Mouse (Mus musculus) embryonic facial prominence, embryonic 10.5 days (tissue): ENCODE data around the gene Zfp384. TPM values are rescaled to one million over a fixed set of nuclear protein-coding genes. Genes with fewer than 3 reads are reported as not detected.
"Not testable (repeated sequence)": the region's sequence is repeated elsewhere in the genome, so short reads cannot be mapped to it uniquely, and the experiment has no call there.

Experiments used
- DNase-seq: peaks from one replicate; pipeline ENCODE4 v3.0.0-alpha.2; 2017; ENCODE audit warnings: low spot score
- H3K27ac ChIP-seq: fragments of 300-500 bp; sonication (generic); replicated peaks from 2 replicates; pipeline ENCODE4 v1.5.1; 2016; ENCODE audit warnings: mild to moderate bottlenecking
- H3K27me3 ChIP-seq: fragments of 300-500 bp; sonication (generic); replicated peaks from 2 replicates; pipeline ENCODE4 v1.6.1; 2016; ENCODE audit warnings: low read depth, mild to moderate bottlenecking; ENCODE audit not compliant: poor library complexity, severe bottlenecking
- H3K36me3 ChIP-seq: fragments of 300-500 bp; sonication (generic); replicated peaks from 2 replicates; pipeline ENCODE4 v1.6.1; 2016; ENCODE audit warnings: mild to moderate bottlenecking, moderate library complexity
- H3K4me1 ChIP-seq: fragments of 300-500 bp; sonication (generic); 2 replicates; pipeline ENCODE4 v1.6.1; 2016
- H3K4me3 ChIP-seq: fragments of 300-500 bp; sonication (generic); 2 replicates; pipeline ENCODE4 v1.5.1; 2016; ENCODE audit warnings: mild to moderate bottlenecking, moderate library complexity
- H3K9me3 ChIP-seq: fragments of 300-500 bp; sonication (generic); 2 replicates; pipeline ENCODE4 v1.6.1; 2016; ENCODE audit warnings: mild to moderate bottlenecking
- WGBS: fragments of 180-500 bp; shearing (Covaris S2); methylation state at CpG from one replicate; pipeline ENCODE4 v1.1.7; 2016; 5-methylcytosine and 5-hydroxymethylcytosine counted together
- polyA plus RNA-seq: library from polyadenylated mRNA; unstranded; fragments of >200 nt; fragmentation: Nextera tagmentation; extraction: Ambion mirVana; gene quantifications from 2 replicates; pipeline ENCODE4 v1.2.1, GENCODE M21; 2016

Zfp384 gene
- polyA plus RNA-seq, 1 experiment from 2014 or later = 11.0 TPM

GRCm38 (mm10) chr6:124996551-124997501 is 12.1 kb upstream of the Zfp384 start, which contains the start of gene Pianp:
Gene Pianp (plus strand): TSS chr6:124996694.
- Histone ChIP-seq H3K36me3 (no peaks in the 10 kb centered on the region), H3K27me3 (peaks cover 100% of the 10 kb centered on the region), H3K4me3 (peak within 1 kb of the TSS; percentile 76), H3K9me3 (no peaks in the 10 kb centered on the region), H3K4me1 (peaks cover 32% of the 10 kb centered on the region), H3K27ac (peak within 1 kb of the TSS; percentile 77)
- WGBS = under 1% methylated on average over 78 of the region's 78 CpGs
- DNase-seq = peak; percentile 85

- no peak for DNase-seq
- Histone ChIP-seq H3K4me3 (peak overlapping the region; percentile 76; the same call in 1 of the 2 replicates), H3K9me3 (no peaks in the 10 kb centered on the region), H3K36me3 (no peaks in the 10 kb centered on the region), H3K27me3 (peaks cover 98% of the 10 kb centered on the region), H3K4me1 (peaks cover 32% of the 10 kb centered on the region), H3K27ac (no peak overlapping the region)
- WGBS = 7% methylated on average over 8 of the region's 8 CpGs
Measured at GRCm38 (mm10) chr6:124998066-124998465, 10.9 kb upstream of the Zfp384 start.

DNA sequence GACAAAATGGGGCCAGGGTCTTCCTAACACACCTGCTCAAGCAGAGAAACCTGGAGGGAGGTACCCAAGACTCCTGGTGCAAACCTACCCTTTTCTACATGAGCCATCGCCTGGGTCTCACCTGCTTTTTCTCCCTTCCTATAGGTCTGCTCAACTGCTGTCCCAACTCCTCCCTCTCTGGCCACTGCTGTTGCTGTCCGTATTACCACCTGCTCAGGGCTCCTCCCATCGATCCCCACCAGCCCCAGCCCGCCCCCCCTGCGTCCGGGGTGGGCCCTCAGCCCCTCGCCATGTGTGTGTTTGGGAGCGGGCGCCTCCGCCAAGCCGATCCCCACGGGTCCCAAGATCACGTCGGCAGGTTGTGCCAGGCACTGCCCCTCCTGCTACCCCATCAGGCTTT is 9.9 kb upstream of the Zfp384 start:
- 31% methylated on average over 14 of the region's 14 CpGs for WGBS
- Histone ChIP-seq H3K4me3 (no peak overlapping the region), H3K36me3 (no peaks in the 10 kb centered on the region), H3K27me3 (peaks cover 96% of the 10 kb centered on the region), H3K4me1 (peaks cover 32% of the 10 kb centered on the region), H3K9me3 (no peaks in the 10 kb centered on the region), H3K27ac (no peak overlapping the region)
- no peak for DNase-seq

GRCm38 (mm10) chr6:124999546-124999945 is 9.4 kb upstream of the Zfp384 start:
- DNase-seq = no peak
- Histone ChIP-seq H3K4me1 (peaks cover 28% of the 10 kb centered on the region), H3K27ac (no peak overlapping the region), H3K4me3 (no peak overlapping the region), H3K9me3 (no peaks in the 10 kb centered on the region), H3K27me3 (peaks cover 95% of the 10 kb centered on the region), H3K36me3 (no peaks in the 10 kb centered on the region)
- 30% methylated on average over 10 of the region's 10 CpGs for WGBS

DNA sequence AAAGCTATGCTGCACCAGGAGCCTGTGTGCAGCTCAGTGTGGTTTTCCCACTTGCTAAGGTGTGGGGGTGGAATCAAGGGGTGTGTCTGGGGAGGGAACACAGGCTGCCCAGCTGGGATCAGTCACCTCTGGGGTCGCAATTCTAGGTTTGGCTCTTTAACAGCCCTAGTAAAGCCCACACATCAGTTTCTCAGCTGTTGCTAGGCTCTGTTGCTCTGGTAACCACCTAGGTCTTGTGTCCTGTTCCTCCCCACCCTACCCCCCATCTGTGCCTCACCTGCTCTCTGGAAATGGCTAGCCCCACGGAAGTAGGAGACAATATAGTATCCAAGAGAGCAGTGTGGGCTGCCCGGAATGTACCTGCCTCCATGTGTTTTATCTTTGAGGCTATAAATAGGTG is 5.2 kb upstream of the Zfp384 start:
- 52% methylated on average over 3 of the region's 3 CpGs for WGBS

GRCm38 (mm10) chr6:125005086-125005485 is 3.9 kb upstream of the Zfp384 start:
- Histone ChIP-seq H3K9me3 (no peaks in the 10 kb centered on the region), H3K4me1 (peaks cover 21% of the 10 kb centered on the region), H3K4me3 (no peak overlapping the region), H3K27me3 (peaks cover 42% of the 10 kb centered on the region), H3K36me3 (no peaks in the 10 kb centered on the region), H3K27ac (no peak overlapping the region)
- no peak for DNase-seq
- 48% methylated on average over 3 of the region's 3 CpGs for WGBS

More for the DNA sequence above, 5.2 kb upstream of the Zfp384 start:
- no peak overlapping the region for H3K27ac ChIP-seq
- peaks cover 15% of the 10 kb centered on the region for H3K4me1 ChIP-seq
- H3K36me3 ChIP-seq = no peaks in the 10 kb centered on the region
- H3K9me3 ChIP-seq = no peaks in the 10 kb centered on the region
- no peak overlapping the region for H3K4me3 ChIP-seq
- no peak for DNase-seq
- peaks cover 56% of the 10 kb centered on the region for H3K27me3 ChIP-seq

- 46% methylated on average over 13 of the region's 13 CpGs for WGBS
- no peak for DNase-seq
- Histone ChIP-seq H3K27me3 (peaks cover 15% of the 10 kb centered on the region), H3K9me3 (no peaks in the 10 kb centered on the region), H3K27ac (peak overlapping the region; percentile 99), H3K36me3 (peaks cover 24% of the 10 kb centered on the region), H3K4me3 (peak overlapping the region; percentile 93), H3K4me1 (peaks cover 33% of the 10 kb centered on the region)
Measured at GRCm38 (mm10) chr6:125008060-125008459, 885 bp upstream of the Zfp384 start.

DNA sequence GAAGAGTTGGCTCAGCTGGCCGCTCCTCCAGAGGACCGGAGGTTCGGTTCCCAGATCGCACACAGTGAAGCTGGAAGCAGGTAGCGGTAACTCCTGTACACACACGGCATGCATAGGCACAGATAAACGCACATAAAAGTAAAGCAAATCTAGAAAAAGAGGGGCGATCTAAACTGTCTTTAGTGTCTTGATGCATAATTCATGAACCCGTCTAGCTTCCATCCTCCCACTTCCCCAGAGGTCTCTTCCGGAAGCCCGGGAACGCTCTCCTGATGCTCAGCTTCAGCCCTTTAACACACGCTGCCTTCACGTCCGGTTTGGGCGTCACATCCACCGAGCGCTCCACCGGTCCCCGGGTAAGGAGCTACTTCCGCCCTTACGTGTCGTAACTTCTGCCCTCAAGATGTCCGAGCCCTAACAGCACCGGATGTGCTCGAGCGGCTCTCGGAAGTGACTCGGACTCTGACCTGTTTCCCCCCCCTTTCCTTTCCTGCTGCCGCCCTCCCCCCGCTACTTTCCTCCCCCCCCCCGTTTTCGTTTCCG is 288 bp upstream of the Zfp384 start:
- H3K27me3 ChIP-seq = peaks cover 9% of the 10 kb centered on the region
- no peaks in the 10 kb centered on the region for H3K9me3 ChIP-seq
- peaks cover 30% of the 10 kb centered on the region for H3K36me3 ChIP-seq
- under 1% methylated on average over 34 of the region's 34 CpGs for WGBS
- peaks cover 32% of the 10 kb centered on the region for H3K4me1 ChIP-seq
- DNase-seq = peak; percentile 98
- peak overlapping the region; percentile 93 for H3K4me3 ChIP-seq
- H3K27ac ChIP-seq = peak overlapping the region; percentile 99

DNA sequence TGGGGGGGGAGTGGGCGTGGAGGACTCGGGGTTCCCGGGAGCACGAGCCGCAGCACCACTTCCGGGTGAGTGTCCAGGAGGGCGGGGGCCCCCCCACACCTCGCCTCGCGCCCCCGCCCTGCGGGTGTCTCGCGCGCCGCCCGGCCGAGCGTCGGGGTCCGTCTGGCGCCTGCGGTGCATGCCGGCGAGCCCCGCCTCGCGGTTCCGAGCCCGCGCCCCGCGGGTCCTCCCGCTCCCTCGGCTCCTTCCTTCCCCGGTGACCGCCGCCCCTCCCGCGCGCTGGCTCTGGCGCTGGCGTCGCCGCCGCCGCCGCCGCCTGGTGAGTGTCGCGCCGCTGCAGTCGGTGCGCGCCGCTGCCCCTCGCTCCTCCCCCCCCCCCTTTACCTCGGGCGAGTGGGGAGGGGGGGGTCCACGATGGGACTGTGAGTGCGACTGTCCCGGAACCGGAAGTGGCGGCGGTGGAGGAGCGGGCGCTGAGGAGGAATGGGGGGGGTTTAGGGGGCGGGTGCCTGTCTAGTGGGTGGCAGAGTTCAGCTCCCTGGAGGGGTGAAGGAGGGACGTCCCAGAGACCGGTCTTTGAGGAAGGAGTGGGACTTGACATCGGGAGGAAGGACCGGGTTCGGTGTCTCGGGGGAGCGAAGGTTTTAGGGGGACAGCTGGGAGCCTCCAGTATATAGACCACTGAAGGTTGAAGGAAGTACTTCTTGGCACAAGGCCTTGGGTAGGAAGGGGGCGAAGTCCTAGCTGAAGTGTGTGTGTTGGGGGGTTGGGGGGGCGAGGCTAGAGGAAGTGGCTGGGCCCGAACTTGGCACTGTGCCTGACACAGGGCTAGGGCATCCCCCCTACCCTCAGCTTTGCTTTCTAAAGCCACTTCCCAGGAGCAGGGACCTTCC is 482 bp downstream of the Zfp384 start:
- Histone ChIP-seq H3K4me1 (peaks cover 29% of the 10 kb centered on the region), H3K27ac (peak overlapping the region; percentile 99), H3K27me3 (peaks cover 4% of the 10 kb centered on the region; the same call in 1 of the 2 replicates), H3K4me3 (peak overlapping the region; percentile 93), H3K9me3 (no peaks in the 10 kb centered on the region), H3K36me3 (peaks cover 38% of the 10 kb centered on the region)
- DNase-seq = peak; percentile 92
- WGBS = 3% methylated on average over 77 of the region's 78 CpGs

GRCm38 (mm10) chr6:125017682-125018081 is 8.7 kb downstream of the Zfp384 start:
- no peaks in the 10 kb centered on the region for H3K27me3 ChIP-seq
- no peak overlapping the region for H3K4me3 ChIP-seq
- H3K27ac ChIP-seq = no peak overlapping the region
- H3K36me3 ChIP-seq = peaks cover 90% of the 10 kb centered on the region
- 93% methylated on average over 3 of the region's 3 CpGs for WGBS
- no peaks in the 10 kb centered on the region for H3K9me3 ChIP-seq
- H3K4me1 ChIP-seq = no peaks in the 10 kb centered on the region
- DNase-seq = no peak

- peak; percentile 84 for DNase-seq
- H3K36me3 ChIP-seq = peaks cover 97% of the 10 kb centered on the region
- WGBS = 46% methylated on average over 9 of the region's 9 CpGs
- not testable (repeated sequence) for H3K4me1 ChIP-seq, H3K9me3 ChIP-seq, H3K27ac ChIP-seq, H3K4me3 ChIP-seq, H3K27me3 ChIP-seq
Measured at GRCm38 (mm10) chr6:125030532-125030931, 21.6 kb downstream of the Zfp384 start.

DNA sequence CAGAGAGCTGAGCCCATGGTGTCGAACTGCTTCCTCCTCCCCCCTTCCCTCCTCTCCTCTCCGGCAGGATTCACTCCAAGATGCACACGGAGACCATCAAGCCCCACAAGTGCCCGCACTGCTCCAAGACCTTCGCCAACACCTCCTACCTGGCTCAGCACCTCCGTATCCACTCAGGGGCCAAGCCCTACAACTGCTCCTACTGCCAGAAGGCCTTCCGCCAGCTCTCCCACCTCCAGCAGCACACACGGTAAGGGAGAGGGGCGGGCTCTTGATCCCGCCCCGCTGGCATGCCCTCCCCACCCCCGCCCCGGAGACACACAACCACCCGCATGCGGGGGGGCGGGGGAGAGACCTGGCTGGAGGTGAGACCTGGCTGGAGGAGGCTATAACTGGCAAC is 22.7 kb downstream of the Zfp384 start:
- no peaks in the 10 kb centered on the region for H3K4me1 ChIP-seq
- no peak overlapping the region for H3K27ac ChIP-seq
- DNase-seq = no peak
- WGBS = 91% methylated on average over 16 of the region's 16 CpGs
- H3K4me3 ChIP-seq = no peak overlapping the region
- no peaks in the 10 kb centered on the region for H3K9me3 ChIP-seq
- no peaks in the 10 kb centered on the region for H3K27me3 ChIP-seq
- H3K36me3 ChIP-seq = peaks cover 97% of the 10 kb centered on the region
